Mouse (Mus musculus) left cerebral cortex, adult 11 months (tissue): ENCODE measurements around the gene Batf2.
A peak's percentile ranks its signal among the peaks of the same experiment; 100 is the strongest.
"Not testable (repeated sequence)": the region's sequence is repeated elsewhere in the genome, so short reads cannot be mapped to it uniquely, and the experiment has no call there.

Source experiments
- DNase-seq: peaks from one replicate; pipeline ENCODE4 v3.0.0; 2022; ENCODE audit warnings: low spot score

The Batf2 gene

GRCm38 (mm10) chr19:6132171-6132827, 8.5 kb upstream of the Batf2 start:
- DNase-seq, result no peak

- not testable (repeated sequence) for DNase-seq
These were observed 7.6 kb upstream of the Batf2 start for GRCm38 (mm10) chr19:6133197-6133596.

GRCm38 (mm10) chr19:6136397-6136796, 4.4 kb upstream of the Batf2 start:
- no peak for DNase-seq

GRCm38 (mm10) chr19:6139701-6140100, 1.1 kb upstream of the Batf2 start:
- no peak for DNase-seq

- DNase-seq, result no peak
These were observed 457 bp upstream of the Batf2 start for GRCm38 (mm10) chr19:6140374-6140677.

GRCm38 (mm10) chr19:6141394-6141749, 589 bp downstream of the Batf2 start, which contains the start of gene Arl2:
Arl2 (minus strand) TSS chr19:6141548.
- peak; percentile 85 for DNase-seq

GRCm38 (mm10) chr19:6144842-6145241, 4.1 kb downstream of the Batf2 start:
- no peak for DNase-seq

GRCm38 (mm10) chr19:6155174-6155573, 14.4 kb downstream of the Batf2 start:
- no peak for DNase-seq

GRCm38 (mm10) chr19:6156372-6156771, 15.6 kb downstream of the Batf2 start:
- DNase-seq, result no peak

- DNase-seq, result no peak
These were observed 16.4 kb downstream of the Batf2 start for GRCm38 (mm10) chr19:6157220-6157619.

- DNase-seq, result no peak
These were observed 23.2 kb downstream of the Batf2 start for GRCm38 (mm10) chr19:6163872-6164547.

GRCm38 (mm10) chr19:6166750-6167149, 26.0 kb downstream of the Batf2 start:
- DNase-seq, result no peak

GRCm38 (mm10) chr19:6171215-6171614, 30.4 kb downstream of the Batf2 start:
- no peak for DNase-seq

GRCm38 (mm10) chr19:6174771-6175170, 34.0 kb downstream of the Batf2 start:
- no peak for DNase-seq

- no peak for DNase-seq
These were observed 38.0 kb downstream of the Batf2 start for GRCm38 (mm10) chr19:6178775-6179174.

GRCm38 (mm10) chr19:6181629-6182028, 40.8 kb downstream of the Batf2 start:
- no peak for DNase-seq

GRCm38 (mm10) chr19:6182534-6182933, 41.8 kb downstream of the Batf2 start:
- no peak for DNase-seq

GRCm38 (mm10) chr19:6184131-6184530, 43.3 kb downstream of the Batf2 start, which contains the start of gene Majin:
Majin (plus strand) TSS chr19:6184388.
- no peak for DNase-seq

GRCm38 (mm10) chr19:6204265-6204664, 63.5 kb downstream of the Batf2 start:
- DNase-seq, result no peak

GRCm38 (mm10) chr19:6206716-6207115, 65.9 kb downstream of the Batf2 start:
- no peak for DNase-seq

- no peak for DNase-seq
These were observed 75.4 kb downstream of the Batf2 start for GRCm38 (mm10) chr19:6216046-6216705.

GRCm38 (mm10) chr19:6218606-6219005, 77.8 kb downstream of the Batf2 start:
- DNase-seq, result no peak
